Mouse (Mus musculus) megakaryocyte progenitor cell, adult 5-6 weeks (primary cell): ENCODE data around the gene BC028528. TPM values are rescaled to one million over a fixed set of nuclear protein-coding genes. Genes with fewer than 3 reads are reported as not detected.
"Not testable (repeated sequence)": the region's sequence is repeated elsewhere in the genome, so short reads cannot be mapped to it uniquely, and the experiment has no call there.

ENCODE experiments used
- ATAC-seq: replicated peaks from 2 replicates; pipeline ENCODE4 v1.8.0; 2016; ENCODE audit warnings: mild to moderate bottlenecking, moderate TSS enrichment, inconsistent platforms; ENCODE audit not compliant: poor library complexity
- total RNA-seq, 2 experiments: library from RNA; stranded (forward) in 1 of 2; stranded (reverse) in 1 of 2; fragments of 157-497, 149-512 nt in 1 of 2; fragments of 200-1000 nt in 1 of 2; gene quantifications; 2 replicates each; pipeline versions ENCODE4 v1.2.3 to v1.2.4; 2015 to 2017

The BC028528 gene
- total RNA-seq (2015): 55.1 and 62.0 TPM in 2 replicates
- 63.3 and 68.9 TPM in 2 replicates for total RNA-seq (2017)

GRCm38 (mm10) chr3:95891211-95892065 is at the start of gene BC028528:
Gene BC028528 (minus strand): TSS chr3:95892005.
- peak; percentile 53 for ATAC-seq

GRCm38 (mm10) chr3:95938835-95939234 is 47.0 kb upstream of the BC028528 start:
- ATAC-seq: peak; percentile 90

GRCm38 (mm10) chr3:95938217-95938616 is 46.4 kb upstream of the BC028528 start:
- ATAC-seq: no peak

GRCm38 (mm10) chr3:95934448-95934847 is 42.6 kb upstream of the BC028528 start:
- no peak for ATAC-seq

- no peak for ATAC-seq
These were observed 41.4 kb upstream of the BC028528 start for GRCm38 (mm10) chr3:95933111-95933750.

GRCm38 (mm10) chr3:95932566-95932965 is 40.8 kb upstream of the BC028528 start:
- no peak for ATAC-seq

GRCm38 (mm10) chr3:95932157-95932556 is 40.4 kb upstream of the BC028528 start:
- no peak for ATAC-seq

GRCm38 (mm10) chr3:95931471-95931870 is 39.7 kb upstream of the BC028528 start:
- no peak for ATAC-seq

GRCm38 (mm10) chr3:95930471-95930789 is 38.6 kb upstream of the BC028528 start:
- ATAC-seq: no peak; the same call in 1 of the 2 replicates

GRCm38 (mm10) chr3:95929581-95930470 is 38.0 kb upstream of the BC028528 start:
- peak; percentile 15 for ATAC-seq

- peak; percentile 93 for ATAC-seq
These were observed 37.1 kb upstream of the BC028528 start, which contains the start of gene Anp32e for GRCm38 (mm10) chr3:95928658-95929503. Gene Anp32e (plus strand): TSS chr3:95929246.

- no peak for ATAC-seq
These were observed 36.5 kb upstream of the BC028528 start for GRCm38 (mm10) chr3:95928261-95928657.

- no peak for ATAC-seq
These were observed 33.3 kb upstream of the BC028528 start for GRCm38 (mm10) chr3:95925087-95925486.

GRCm38 (mm10) chr3:95924185-95924584 is 32.4 kb upstream of the BC028528 start:
- ATAC-seq: no peak

GRCm38 (mm10) chr3:95923429-95923828 is 31.6 kb upstream of the BC028528 start:
- ATAC-seq: not testable (repeated sequence)

GRCm38 (mm10) chr3:95920532-95920931 is 28.7 kb upstream of the BC028528 start:
- not testable (repeated sequence) for ATAC-seq

GRCm38 (mm10) chr3:95916760-95917159 is 25.0 kb upstream of the BC028528 start:
- peak; percentile 61 for ATAC-seq

- ATAC-seq: peak; percentile 50
These were observed 22.9 kb upstream of the BC028528 start for GRCm38 (mm10) chr3:95914706-95915105.

- ATAC-seq: no peak
These were observed 15.8 kb upstream of the BC028528 start for GRCm38 (mm10) chr3:95907613-95908012.

GRCm38 (mm10) chr3:95906860-95907259 is 15.1 kb upstream of the BC028528 start:
- peak; percentile 67 for ATAC-seq
